Mouse (Mus musculus) urinary bladder, postnatal 36 days (tissue): ENCODE results near the gene Spop.

Experiments used
- DNase-seq, 2 experiments: peaks; one replicate each; pipeline ENCODE4 v3.0.0; 2022; ENCODE audit warnings: low spot score in 2 of 2, mixed read lengths in 1 of 2

The Spop gene

GRCm38 (mm10) chr11:95519996-95520395 lies 106.1 kb downstream of the Spop start:
- no peak for DNase-seq

- peak; percentile 79 to 84 for DNase-seq
Observed at GRCm38 (mm10) chr11:95520456-95521072, 106.7 kb downstream of the Spop start.

- DNase-seq: peak; percentile 72 to 80
Observed at GRCm38 (mm10) chr11:95521563-95521962, 107.7 kb downstream of the Spop start.

GRCm38 (mm10) chr11:95527307-95527706 lies 113.4 kb downstream of the Spop start:
- no peak for DNase-seq

- no peak for DNase-seq
Observed at GRCm38 (mm10) chr11:95528231-95528630, 114.4 kb downstream of the Spop start.

GRCm38 (mm10) chr11:95532353-95533072 lies 118.6 kb downstream of the Spop start:
- DNase-seq: no peak

GRCm38 (mm10) chr11:95533484-95534160 lies 119.7 kb downstream of the Spop start:
- DNase-seq: peak; percentile 83 to 90

- DNase-seq: no peak
Observed at GRCm38 (mm10) chr11:95538378-95539104, 124.7 kb downstream of the Spop start.

GRCm38 (mm10) chr11:95540637-95541385 lies 126.9 kb downstream of the Spop start:
- no peak for DNase-seq
